Mouse (Mus musculus) layer of hippocampus, postnatal 14 days (tissue): Measurements from ENCODE around the gene Vipr2. TPM values are rescaled to one million over a fixed set of nuclear protein-coding genes. Genes with fewer than 3 reads are reported as not detected.

Experiments
- DNase-seq, 2 experiments: peaks; one replicate each; pipeline ENCODE4 v3.0.0; 2021 to 2022; ENCODE audit warnings: low spot score in 2 of 2, mixed read lengths in 1 of 2
- total RNA-seq, 2 experiments: library from RNA; stranded (reverse); gene quantifications; 2 replicates each; pipeline ENCODE4 v1.2.3; 2021

Gene Vipr2
- total RNA-seq, 2 experiments from 2014 or later = 1.8 to 2.2 TPM

- no peak for DNase-seq
Observed at GRCm38 (mm10) chr12:116096361-116096904, 18.9 kb downstream of the Vipr2 start.

- DNase-seq = no peak
Observed at GRCm38 (mm10) chr12:116097166-116097565, 19.6 kb downstream of the Vipr2 start.

- DNase-seq = no peak
Observed at GRCm38 (mm10) chr12:116101945-116102344, 24.4 kb downstream of the Vipr2 start.

- DNase-seq = no peak
Observed at GRCm38 (mm10) chr12:116109451-116110353, 32.2 kb downstream of the Vipr2 start.

GRCm38 (mm10) chr12:116111007-116111694 is 33.6 kb downstream of the Vipr2 start:
- no peak for DNase-seq

GRCm38 (mm10) chr12:116115781-116116180 is 38.3 kb downstream of the Vipr2 start:
- no peak for DNase-seq

- no peak for DNase-seq
Observed at GRCm38 (mm10) chr12:116116455-116116854, 38.9 kb downstream of the Vipr2 start.

- DNase-seq = no peak
Observed at GRCm38 (mm10) chr12:116117352-116117929, 39.9 kb downstream of the Vipr2 start.

GRCm38 (mm10) chr12:116119001-116119400 is 41.5 kb downstream of the Vipr2 start:
- no peak for DNase-seq

- DNase-seq = no peak
Observed at GRCm38 (mm10) chr12:116123786-116124185, 46.3 kb downstream of the Vipr2 start.

- DNase-seq = no peak
Observed at GRCm38 (mm10) chr12:116130936-116131335, 53.4 kb downstream of the Vipr2 start.

- DNase-seq = no peak
Observed at GRCm38 (mm10) chr12:116132909-116133308, 55.4 kb downstream of the Vipr2 start.

- DNase-seq = peak in 1 of 2 experiments; percentile 45
Observed at GRCm38 (mm10) chr12:116135906-116136305, 58.4 kb downstream of the Vipr2 start.

- no peak for DNase-seq
Observed at GRCm38 (mm10) chr12:116138322-116139205, 61.0 kb downstream of the Vipr2 start.

- no peak for DNase-seq
Observed at GRCm38 (mm10) chr12:116140605-116141004, 63.1 kb downstream of the Vipr2 start.

GRCm38 (mm10) chr12:116141816-116142215 is 64.3 kb downstream of the Vipr2 start:
- no peak for DNase-seq

- DNase-seq = no peak
Observed at GRCm38 (mm10) chr12:116142464-116142863, 64.9 kb downstream of the Vipr2 start.

GRCm38 (mm10) chr12:116145246-116145645 is 67.7 kb downstream of the Vipr2 start:
- DNase-seq = no peak

GRCm38 (mm10) chr12:116145686-116146085 is 68.2 kb downstream of the Vipr2 start:
- no peak for DNase-seq

- DNase-seq = no peak
Observed at GRCm38 (mm10) chr12:116146996-116147634, 69.6 kb downstream of the Vipr2 start.
